Mouse (Mus musculus) cerebellum, postnatal 10 days (tissue): ENCODE measurements around the gene BC055324.
A peak's percentile ranks its signal among the peaks of the same experiment; 100 is the strongest.

Experiments
- DNase-seq, 2 experiments: peaks; one replicate each; pipeline ENCODE4 v3.0.0; 2021; ENCODE audit warnings: mixed read lengths in 2 of 2

The BC055324 gene

GRCm38 (mm10) chr1:163942056-163942455 is 52.5 kb downstream of the BC055324 start:
- DNase-seq: no peak

DNA sequence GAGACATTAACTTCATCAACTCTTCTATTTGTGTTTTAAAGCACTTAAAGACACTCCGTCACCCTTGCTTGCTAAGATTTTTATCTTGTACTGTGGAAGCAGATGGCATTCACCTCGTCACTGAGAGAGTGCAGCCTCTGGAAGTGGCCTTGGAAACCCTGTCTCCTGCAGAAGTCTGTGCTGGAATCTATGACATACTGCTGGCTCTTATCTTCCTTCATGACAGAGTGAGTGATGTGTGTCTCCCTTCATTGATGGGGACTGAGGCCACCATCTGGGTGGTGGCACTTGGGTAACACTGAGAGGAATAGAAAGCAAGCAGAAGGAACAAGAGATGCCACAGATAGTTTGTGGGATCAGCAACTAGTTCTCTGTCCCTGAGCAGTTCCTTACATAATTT is 60.0 kb downstream of the BC055324 start:
- DNase-seq: no peak

- DNase-seq: no peak
Measured at GRCm38 (mm10) chr1:163931801-163932200, 62.8 kb downstream of the BC055324 start.

GRCm38 (mm10) chr1:163930458-163930794 is 64.2 kb downstream of the BC055324 start:
- no peak for DNase-seq

- DNase-seq: peak; percentile 97 to 98
Measured at GRCm38 (mm10) chr1:163929636-163930457, 64.7 kb downstream of the BC055324 start.

DNA sequence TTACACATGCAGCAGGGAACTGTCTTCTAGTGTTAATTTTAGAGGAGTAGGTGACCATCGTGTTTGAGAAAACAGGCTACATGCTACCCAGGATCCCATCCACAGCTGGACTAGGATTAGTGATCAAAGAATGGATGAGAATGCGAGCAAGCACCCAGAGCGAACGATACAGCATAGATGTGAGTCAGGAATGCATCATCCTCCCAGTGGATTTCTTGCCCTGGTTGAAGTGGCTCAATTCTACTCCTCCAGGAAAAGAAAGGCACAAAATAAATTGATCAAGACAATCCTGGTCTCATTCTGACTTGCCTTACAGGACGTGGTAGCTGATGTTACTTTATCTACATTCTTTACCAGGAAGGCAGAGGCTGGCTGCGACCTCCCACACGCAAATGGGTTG is 65.8 kb downstream of the BC055324 start, which contains the start of gene Scyl3:
Gene Scyl3 (plus strand): TSS at position 255 of the 400 bp plus-strand sequence.
- no peak for DNase-seq

GRCm38 (mm10) chr1:163924093-163924492 is 70.5 kb downstream of the BC055324 start:
- DNase-seq: no peak

- no peak for DNase-seq
Measured at GRCm38 (mm10) chr1:163917349-163918160, 77.0 kb downstream of the BC055324 start.

DNA sequence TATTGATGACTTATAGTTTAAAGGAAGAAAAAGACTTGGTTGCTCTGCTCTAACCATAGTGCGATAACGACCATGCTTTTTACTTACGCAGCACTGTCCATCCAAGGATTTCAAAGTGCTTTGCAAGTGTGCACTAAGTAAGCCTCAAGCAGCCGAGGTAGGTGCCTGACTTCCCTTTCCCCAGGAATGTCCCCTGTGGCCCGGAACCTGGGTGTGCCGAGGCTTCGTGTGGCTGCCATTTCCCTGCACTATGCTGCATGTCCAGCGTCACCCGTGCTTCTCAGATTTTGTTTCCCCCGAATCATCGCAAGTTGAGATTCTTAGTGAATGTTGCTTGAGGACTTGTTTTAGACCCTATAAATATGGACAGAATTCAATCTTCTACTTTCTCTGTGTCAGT is 82.6 kb downstream of the BC055324 start:
- DNase-seq: no peak

GRCm38 (mm10) chr1:163910785-163911184 is 83.8 kb downstream of the BC055324 start:
- no peak for DNase-seq

DNA sequence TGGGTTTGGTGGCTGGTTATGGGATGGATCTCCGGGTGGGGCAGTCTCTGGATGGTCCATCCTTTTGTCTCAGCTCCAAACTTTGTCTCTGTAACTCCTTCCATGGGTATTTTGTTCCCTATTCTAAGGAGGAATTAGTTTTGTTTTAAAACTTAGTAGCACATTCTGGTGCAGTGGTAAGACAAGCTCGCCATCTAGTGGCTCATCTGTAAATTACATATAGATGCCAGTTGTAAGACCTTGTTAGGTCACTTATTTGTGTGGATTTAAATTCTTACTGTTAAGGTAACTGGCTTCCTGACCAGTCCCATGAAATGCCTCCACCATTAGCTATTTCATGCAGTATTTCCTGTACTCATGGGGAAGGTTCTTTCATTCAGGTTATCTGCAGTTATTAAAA is 84.3 kb downstream of the BC055324 start:
- DNase-seq: peak; percentile 49 to 71

DNA sequence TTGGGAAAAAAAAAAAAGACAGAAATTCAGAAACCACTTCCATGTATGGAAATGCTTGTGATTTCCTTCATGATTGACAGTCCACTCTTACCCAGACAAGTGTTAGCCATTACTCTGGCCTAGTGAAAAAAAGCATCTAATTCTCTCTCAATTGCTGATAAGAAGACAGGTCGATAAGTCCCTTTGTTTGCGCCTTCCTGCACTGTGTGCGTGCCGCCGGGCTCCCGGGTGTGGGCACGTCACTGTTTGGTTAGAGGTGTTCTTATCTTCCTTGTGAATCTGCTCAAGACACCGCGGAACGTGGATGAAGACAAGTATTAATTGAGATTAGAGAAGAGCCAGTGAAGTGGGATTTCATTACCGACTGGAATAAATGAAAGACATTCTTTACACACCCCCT is 86.2 kb downstream of the BC055324 start:
- no peak for DNase-seq

DNA sequence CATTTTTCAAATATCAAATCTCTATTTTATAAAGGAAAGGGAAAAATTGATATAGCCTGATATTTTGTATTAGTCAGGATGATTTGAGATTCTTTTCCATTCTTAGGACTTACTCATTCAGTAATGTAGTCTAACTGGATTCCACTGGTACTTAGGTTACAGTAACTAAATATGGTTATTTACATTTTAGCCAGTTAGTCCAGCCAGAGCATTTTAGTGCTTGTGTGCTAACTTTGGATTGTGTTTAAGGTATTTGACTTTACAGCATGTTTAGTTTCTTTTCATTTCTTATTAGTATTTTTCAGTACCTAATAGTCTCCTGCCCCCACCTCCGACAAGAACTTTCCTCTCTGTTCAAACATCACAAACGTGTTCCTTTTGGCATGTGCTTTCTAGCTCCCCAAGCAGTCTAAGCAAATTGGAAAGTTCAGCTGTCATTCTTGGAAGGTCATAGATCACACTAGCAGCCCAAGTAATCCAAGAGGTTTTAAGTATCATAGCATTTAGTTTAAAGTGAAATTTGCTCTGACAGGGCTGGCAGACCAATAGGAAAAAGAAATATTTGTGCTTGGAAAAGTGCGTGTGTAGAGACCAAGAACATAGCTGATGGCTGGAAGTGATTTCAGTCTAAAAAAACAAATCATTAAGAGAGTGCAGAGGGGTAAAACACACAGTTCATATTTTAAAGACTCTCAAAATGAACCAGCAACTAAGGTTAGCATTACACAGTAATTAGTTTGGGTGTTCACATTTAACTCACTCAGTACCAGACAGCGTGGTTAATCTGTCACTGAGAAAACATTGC is 87.4 kb downstream of the BC055324 start:
- no peak for DNase-seq

DNA sequence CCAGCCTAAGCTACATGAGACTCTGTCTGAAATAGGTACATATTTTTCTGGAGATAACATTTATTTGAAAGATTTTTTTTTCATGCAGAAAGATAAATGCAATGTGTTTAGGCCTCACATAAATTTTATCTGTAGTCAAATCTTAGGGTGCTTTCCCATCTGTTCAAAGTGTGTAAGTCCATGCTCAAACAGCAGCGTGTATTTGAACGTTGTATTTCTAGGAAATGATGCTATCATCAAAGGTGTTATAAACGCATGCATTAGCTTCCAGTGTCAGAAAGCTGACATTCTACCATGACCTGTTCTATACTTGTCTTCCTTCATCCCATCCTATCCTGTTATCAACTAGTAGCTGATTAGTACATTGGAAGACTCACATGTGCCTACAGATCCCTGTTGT is 91.2 kb downstream of the BC055324 start:
- no peak for DNase-seq

DNA sequence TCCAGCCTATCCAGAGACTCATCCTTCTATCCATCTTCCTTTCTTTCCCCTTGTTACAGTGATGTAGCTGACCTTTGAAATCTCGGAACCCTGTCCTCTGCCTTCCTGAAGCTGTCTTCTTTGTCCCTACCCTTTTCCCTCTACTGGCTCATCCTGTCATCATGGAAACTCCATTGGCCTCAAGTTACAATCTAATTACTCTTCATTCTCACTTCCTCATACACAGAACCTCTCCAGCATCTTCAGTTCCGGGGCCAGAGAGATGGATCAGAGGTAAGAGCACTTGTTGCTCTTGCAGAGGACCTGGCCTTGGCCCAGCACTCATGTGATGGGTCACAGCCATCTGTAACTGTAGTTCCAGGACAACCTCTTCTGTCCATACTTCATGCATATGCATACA is 94.4 kb downstream of the BC055324 start:
- DNase-seq: no peak

DNA sequence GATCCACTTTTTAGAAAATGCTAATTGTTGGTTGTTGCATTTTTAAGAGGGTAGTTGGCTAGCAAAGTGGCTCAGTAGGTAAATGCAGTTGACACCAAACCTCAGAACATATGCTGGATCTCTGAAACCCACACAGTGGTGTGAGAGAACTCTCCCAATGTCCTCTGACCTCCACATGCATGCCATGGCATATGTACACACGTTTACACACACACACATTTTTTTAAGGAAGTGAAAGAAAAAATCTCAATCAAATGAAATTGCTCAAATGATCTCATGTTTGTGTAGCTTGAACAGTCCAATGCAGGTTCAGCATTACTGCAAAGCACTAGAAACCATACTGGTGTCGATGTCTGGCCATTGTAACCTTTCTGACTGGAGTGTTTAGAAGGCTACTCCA is 95.0 kb downstream of the BC055324 start:
- no peak for DNase-seq

DNA sequence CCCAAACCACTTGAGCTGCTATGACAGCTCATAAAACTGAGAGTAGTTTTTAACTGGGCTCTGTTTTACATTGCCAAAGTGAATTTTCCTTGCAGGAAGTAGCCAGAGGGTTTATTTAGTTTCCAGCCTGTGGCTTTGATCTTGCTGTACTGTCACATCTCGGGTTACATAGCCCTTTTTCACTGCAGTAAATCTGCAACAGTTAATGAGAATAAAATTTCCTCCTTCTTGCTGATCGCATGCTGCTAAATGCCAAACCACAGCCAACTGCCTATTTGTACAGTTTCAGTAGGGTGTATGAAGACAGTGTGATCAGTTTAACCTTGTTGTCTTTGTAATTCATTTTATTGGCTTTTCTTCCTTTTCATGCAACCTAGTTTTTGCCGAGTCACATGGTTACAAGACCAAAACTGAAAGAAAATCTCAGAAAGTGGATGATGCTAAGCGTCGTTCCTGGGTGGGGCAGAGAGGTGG is 96.3 kb downstream of the BC055324 start:
- DNase-seq: no peak
